Mouse (Mus musculus): ENCODE data around the gene Sdccag8.
"Not testable (repeated sequence)": the region's sequence is repeated elsewhere in the genome, so short reads cannot be mapped to it uniquely, and the experiment has no call there.

The Sdccag8 gene

DNA sequence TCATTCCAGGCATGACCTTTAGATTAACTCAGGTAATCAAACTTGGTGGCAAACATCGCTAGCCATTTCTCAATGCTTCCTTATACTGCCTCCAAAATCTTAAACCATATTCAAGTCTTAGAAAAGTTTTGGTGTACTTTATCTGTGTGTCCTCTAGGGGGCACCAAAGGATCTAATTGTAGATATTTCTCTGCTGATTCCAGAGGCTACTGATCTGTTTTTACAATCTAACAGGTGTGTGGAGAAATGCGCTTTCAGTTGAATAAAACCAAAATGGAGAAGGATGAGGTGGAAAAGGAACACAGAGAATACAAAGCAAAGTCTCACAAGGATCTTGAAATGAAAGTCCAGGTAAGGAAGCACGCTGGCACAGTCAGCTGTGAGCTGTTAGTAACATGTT lies 63.3 kb downstream of the Sdccag8 start:
- DNase-seq (ENCODE audit: low spot score in 2 of 2): no peak

DNA sequence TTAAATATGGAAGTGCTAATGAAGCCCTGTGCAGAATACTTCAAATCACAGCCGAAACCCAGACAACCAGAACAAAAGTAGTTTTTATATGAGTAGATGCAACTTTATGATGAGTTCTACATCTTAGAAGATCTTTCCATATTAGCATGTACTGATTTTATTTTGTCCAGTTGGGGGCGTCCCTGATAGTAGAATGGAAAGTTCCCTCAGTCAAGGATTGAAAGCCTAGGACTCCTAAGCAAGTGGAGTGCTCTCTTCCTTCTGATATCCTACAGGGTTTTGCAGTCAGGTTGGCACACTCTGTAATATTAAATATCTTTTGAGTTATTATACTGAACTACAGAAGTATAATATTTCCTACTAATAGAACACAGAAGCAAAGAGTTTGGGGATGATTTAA lies 64.5 kb downstream of the Sdccag8 start:
- DNase-seq (ENCODE audit: low spot score in 2 of 2): no peak

DNA sequence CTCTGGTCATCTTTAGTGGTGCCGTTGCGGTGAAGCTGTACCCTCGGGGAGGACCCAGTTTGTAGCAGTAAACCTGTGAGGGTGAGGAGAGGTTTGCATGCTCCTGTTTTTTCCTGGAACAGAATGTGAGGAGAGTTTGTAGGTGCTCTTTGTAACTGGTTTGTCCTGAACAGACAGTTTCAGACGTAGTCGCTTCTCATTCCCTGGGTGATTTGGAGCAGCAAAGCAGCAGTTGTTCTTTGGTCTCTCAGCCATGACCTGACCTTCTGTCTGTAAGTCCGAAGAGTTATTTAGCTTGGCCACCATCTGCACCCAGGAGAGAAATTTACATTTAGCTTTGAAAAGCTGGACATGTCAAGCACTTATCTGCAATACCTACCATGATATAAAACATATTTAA lies 65.2 kb downstream of the Sdccag8 start:
- no peak for DNase-seq (ENCODE audit: low spot score in 2 of 2)

DNA sequence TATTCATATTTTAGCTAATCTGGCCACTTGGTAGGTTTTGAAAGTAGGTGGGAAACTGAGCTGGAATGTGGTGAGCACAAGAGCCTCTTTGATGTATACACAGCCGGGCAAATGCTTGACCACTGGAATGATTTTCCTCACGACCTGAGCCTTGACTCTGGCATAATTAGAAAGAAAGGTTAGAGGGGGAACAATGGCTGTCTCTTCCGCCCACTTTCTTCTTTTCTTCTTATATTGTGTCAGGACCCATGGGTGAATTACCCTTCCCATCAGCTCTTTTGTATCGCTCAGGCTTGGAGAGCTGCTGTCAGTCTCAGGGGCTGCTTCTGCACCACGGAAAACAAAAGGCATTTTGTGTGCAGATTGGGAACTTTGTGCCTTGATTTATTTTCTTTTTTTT lies 65.6 kb downstream of the Sdccag8 start:
- DNase-seq (ENCODE audit: low spot score in 2 of 2): no peak

DNA sequence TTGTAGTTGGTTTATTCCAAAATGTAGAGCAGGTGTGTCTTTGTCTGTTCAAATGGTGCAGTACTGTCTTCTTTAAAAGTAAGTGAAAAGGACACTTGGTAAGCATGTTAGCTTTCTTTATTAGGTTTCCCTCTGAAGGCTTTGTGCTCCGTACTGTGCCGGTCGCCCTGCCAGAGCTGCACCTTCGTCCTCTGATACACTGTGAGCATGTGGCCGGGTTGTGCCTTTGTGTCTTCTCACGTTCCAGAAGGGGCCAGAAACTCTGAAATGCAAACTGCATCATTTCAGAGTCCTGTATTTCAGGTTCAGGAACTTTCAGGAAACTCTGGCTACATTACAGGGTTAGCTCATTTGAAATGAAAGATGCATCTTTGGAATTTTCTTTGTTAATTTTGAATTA lies 66.5 kb downstream of the Sdccag8 start:
- no peak for DNase-seq (ENCODE audit: low spot score in 2 of 2)

DNA sequence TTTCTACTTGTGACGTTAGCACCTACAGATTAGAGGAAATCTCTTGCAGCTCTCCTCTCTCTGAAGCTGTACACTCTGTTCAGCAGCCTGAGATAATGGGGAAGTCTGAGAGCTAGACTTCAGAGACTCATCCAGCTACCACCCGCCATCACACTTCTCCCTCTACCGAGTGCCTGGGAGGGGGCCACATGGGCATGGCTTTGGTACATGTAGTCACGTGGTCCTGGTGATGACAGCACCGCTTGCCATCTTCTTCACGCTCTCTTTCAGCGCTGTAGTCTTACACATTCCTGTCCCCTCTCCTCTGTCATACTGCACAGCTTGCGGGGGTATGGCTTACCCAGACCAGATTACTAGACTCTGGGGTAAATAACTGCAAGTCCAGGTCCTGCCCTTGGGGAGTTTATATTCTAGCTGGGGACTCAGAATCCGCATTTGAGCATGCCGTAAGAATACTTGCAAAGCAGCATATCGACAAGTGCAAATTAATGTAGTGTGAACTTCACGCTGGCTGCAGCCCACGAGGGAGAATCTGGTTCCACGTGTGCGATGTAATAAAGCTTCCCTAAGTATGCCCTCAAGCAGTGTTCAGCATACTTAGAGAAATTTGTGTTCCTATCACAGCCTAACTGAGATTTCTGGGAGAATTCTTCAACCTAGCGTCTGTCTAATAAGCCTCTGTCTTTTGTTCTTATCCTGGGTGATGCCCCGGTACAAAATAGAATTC lies 70.9 kb downstream of the Sdccag8 start:
- peak in 1 of 2 experiments; percentile 30 for DNase-seq (ENCODE audit: low spot score in 2 of 2)

DNA sequence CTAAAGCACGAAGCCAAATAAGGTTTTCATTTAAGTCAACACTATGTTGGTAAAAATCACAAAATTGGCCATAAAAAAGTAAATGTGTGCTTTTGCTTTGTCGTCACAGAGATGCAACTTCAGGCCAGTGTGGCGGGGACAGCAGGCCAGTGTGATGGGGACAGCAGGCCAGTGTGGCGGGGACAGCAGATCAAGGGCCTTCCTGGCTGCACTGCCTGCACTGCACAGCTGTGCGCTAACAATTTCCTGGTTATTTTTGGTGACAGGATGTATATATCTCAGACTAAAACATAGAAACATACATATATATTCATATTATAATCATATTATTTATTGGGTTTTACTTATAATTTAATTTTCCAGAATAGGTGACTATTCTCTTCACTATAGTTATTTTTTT lies 71.5 kb downstream of the Sdccag8 start:
- no peak for DNase-seq (ENCODE audit: low spot score in 2 of 2)

DNA sequence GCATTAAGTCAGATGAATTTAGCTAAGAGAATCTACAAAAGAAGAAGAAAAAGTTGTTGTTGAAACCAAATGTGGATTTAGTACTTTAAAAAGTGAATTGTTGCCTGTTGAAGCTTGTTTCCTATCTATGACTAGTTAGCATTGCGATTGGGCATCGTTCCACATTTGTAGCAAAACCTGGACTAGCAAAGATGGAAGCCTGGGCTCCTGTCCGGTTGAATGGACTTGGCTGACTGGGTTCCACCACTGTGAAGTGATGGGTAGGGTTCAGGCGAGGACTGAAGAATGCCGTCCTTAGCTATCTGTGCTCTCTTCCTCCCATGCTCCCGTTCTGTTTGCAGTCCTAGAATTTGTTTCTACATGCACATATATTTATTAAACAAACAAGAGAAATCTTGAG lies 89.3 kb downstream of the Sdccag8 start:
- no peak for DNase-seq (ENCODE audit: low spot score in 2 of 2)

DNA sequence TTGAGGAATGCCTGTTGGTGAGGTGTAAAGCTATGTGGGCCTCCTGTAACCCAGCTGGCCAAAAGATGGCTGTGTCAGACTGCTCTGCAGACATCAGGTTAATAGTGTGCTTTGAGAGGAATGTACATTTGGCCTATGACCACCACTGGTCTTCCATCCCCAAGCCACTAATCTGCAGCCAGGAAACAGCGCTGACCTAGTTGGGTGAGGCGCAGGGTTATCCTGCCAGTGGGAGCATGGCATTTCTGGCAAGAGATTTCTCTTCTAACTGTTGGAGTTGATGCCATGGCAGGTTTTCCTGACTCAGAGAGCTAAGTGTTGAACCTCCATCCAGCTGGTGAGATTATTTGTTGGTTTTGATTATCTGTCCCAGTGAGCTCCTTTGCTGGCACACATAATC lies 101.5 kb downstream of the Sdccag8 start:
- no peak for DNase-seq (ENCODE audit: low spot score in 2 of 2)

DNA sequence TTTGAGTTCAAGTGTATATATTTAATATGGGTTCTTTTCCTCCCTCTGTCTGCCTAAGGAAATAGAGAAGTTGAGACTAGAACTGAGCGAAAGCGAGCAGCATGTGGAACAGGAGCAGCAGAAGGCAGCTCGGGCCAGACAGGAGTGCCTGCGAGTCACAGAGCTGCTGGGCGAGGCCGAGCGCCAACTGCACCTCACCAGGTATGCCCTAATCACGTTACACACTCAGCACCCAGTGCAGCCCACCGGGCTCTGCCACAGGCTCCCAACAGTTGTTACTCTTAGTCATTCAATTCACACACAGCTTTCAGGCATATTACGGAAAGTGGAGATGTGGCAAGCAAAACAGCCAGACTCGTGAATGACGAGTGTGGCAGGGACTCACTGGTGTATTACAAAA lies 105.0 kb downstream of the Sdccag8 start:
- DNase-seq (ENCODE audit: low spot score in 2 of 2): no peak

DNA sequence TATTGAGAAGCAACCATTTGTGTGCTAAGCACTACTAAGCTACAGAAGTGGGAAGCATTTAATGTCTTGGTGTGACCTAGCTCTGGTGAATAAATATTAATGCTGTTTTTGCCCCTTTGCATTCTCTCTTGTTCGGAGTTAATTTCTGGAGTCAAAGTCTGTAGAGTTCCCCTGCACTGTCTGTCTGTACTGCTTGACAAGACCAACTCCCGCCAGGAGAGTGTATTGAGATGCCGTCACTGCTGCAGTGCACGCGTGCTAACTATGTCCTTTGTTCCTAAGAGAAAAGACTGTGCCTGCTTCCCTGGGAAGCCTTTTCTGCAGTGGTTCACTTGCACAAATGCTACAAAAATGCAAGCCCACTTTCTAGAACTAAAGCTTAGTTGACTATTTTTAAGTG lies 108.4 kb downstream of the Sdccag8 start:
- DNase-seq (ENCODE audit: low spot score in 2 of 2): no peak

DNA sequence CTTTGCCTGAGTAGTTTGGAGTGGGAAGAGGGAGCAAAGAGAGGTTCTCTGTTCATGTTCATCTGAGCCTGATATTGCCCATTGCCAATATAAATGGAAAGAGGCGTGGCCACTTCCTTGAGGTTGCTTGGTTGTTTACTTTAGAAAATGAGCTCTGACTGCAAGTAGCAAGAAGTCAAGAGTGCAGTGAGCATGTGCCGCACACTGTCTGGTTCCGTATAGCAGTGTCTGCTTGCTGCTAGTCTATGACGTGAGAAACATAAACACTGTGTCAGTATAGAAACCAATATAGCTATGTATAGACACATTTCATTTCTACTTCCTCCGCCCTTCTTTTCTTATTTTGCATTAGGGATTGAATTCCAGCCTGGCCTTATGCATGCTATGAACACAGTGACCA lies 111.5 kb downstream of the Sdccag8 start:
- DNase-seq (ENCODE audit: low spot score in 2 of 2): no peak

DNA sequence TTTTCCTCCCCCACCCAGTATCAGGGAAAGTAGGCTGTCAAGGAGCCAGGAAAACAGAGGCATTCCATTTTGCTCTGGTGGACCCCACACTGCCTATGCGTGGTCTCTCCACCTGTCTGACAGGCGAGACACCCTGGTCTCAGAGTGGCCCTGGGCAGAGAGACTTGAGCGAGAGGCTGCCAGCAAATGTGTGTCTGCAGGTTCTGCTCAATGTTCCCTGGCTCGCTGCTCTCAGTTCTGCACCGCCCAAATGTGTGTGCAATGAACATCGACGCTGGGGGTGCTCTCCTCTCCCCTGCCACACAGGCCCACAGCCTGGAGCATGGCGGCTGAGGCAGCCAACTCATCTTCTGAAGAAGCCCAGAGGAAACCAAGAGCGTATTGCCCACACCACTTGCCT lies 112.9 kb downstream of the Sdccag8 start:
- no peak for DNase-seq (ENCODE audit: low spot score in 2 of 2)

DNA sequence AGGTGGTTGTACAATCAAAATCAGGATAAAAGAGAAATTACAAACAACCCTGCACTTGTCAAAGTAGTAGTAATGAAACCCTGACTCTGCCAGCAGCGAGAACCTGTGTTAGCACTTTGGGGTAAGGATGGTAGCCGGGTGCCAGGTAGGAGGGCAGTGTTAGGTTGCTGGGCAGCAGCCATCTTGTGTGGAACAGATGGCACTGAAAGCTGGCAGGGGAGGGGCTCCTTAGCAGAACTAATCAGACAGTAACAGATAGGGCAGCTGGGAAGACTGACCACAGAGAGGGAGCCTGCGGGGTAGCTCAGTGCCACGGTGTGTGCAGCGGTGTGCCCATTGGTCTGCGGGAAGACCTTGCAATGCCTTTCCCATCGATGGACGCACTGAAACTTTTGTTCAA lies 115.2 kb downstream of the Sdccag8 start:
- DNase-seq (ENCODE audit: low spot score in 2 of 2): no peak

DNA sequence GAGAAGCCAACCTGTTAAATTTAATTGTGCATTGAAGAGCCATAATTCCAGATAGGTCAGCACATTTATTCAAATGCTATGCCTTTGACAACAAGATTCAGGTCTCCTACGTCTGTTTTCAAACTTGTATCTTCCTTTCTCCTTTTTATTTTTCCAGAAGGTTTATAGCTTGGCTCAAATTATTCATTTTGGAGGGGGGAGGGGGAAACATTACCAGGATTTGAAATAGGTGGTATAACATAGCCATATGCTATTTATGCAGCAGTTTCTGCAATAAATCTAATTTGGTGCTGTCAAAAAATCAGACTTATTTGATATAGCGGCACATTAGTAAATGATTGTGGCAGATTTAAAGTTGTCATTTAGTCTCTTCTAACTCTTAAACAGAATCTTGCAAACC lies 116.1 kb downstream of the Sdccag8 start:
- no peak for DNase-seq (ENCODE audit: low spot score in 2 of 2)

DNA sequence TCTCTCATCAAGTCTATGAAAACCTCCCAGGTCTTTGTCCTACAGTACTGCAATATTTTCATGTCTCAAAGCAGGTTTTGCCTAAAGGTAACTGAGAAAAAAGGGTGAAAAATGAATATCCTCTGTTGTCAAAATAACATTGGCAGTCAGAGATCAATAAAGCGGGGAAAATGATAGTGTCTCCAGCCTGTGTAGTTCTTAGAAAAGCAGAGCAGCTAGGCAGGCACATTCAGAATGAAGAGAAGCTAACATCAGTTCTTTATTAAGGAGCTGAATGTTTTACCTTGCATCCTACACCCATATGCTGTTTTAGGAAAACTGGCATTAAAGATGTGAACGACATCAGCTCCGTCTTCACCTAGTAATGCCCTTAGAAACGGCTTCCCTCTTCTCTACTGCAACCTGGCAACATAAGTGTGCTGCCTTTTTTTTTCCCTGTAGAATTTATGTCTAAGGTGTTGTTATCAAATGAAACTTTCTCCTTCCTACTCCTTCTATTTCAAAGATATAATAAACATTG lies 116.6 kb downstream of the Sdccag8 start:
- DNase-seq (ENCODE audit: low spot score in 2 of 2): no peak

DNA sequence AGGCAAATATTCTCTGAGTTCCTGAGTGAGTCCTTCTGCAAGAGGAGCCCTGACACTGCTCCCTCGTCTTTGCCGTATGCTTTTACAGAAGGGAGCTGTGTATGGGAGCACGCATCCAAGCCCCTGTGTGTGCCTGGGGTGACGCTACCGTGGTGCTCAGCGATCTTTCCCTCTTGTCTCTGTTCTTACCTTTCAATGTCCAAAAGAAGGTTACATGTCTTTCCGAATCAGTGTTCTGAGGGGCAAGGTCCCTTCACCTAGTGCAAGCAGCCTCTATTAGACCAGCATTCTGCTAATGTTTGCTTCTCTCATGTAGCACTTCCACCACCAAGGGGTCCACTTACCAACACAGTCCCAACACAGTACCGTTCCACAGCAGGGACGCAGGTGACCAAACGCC lies 117.1 kb downstream of the Sdccag8 start:
- no peak for DNase-seq (ENCODE audit: low spot score in 2 of 2)

DNA sequence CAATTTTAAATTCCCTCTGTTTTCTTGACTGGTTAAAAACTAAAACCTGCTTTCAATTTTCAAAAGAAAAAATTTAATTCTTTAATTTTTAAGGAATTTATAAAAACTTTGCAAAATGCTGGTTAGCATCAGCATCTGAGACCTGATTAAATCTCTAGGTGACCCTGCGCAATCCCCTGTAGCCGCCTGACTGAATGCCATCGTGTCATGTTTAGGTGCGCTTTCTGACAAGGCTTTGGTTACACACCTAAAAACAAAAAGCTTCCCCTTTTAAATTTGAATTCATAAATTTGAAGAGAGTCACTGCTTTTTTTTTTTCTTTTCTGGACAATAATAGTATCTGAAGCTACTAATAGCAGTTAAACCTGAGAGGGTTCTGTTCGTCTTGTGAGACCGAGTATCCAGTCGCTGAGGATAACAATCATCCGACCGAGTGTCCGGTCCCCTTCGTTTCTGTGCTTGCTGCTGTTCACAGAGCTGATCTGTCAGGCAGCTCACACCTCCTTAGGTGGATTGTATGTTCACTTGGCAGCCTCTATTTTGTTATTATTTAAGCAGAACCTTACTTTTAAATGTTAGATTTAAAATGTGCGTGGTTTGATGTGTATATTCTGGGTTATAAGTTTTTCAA lies 118.0 kb downstream of the Sdccag8 start:
- no peak for DNase-seq (ENCODE audit: low spot score in 2 of 2)

DNA sequence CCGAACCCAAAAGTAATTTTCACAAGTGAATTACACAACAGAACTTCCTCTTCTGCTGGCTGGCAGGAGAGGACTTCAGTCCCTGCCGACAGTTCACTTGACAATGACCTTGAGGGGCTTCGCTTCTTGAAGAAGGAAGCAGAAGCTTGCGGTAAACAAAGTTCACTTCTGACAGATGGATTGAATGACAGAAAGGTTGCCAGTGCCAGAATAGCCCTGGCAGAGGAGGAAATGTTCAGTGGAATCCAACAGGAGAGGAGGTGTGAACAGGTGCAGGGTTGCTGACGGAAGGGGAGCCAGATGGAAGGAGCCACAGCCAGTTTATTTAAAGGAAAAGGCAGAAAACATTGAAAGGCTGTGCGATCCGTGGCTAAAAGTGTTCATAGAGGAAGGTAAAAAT lies 118.9 kb downstream of the Sdccag8 start:
- no peak for DNase-seq (ENCODE audit: low spot score in 2 of 2)

DNA sequence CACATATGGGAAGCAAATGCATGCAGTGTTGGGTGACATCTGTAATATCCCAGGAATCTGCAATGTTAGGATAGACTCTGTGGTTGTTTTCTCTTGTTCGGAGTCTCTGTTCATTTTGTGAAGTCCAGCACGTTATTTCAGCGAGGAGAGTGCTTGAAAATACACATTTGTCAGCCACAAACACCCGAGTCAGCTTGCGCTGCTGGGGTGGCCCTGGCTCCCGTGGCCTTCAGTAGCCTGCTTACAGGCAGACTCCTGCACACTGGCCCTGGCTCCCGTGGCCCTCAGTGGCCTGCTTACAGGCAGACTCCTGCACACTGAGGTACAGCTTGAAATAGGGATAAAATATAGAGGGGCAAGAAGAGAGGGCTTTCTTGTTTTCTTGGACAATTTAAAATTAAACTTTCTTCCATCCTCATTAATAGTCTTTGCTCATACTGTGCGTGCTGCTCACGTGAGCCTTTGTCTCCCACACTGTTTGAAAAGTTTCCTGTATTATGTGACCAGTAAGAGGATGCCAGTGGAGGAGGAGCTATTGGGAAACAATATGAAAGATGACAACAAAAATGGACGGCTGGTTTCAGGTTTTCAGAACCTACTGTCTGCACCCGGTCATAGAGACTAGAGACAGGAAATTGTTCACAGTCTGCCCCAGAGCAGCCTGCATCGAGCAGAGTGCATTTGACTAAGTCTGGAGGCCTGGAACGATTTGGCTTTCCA lies 119.7 kb downstream of the Sdccag8 start:
- no peak for DNase-seq (ENCODE audit: low spot score in 2 of 2)

DNA sequence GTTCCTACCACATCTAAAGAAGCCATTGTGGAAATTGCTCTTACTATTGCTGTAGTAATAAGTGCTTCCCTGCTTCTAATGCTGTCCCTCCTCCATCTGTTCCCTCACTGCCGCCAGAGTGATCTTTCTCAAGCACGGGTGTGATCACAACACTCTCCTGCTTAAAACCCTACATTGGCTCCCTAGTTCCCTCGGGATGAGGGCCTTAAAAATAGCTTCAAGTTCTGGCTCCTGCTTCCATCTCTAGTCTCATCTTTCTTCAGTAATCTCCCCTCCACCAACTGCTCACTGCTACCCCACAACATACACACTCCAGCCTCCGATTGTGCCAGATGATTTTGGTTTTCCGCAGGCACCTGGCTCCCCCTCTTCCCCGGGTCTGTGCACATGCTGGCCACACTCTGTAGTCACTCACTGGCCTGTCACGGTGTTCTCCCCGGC lies 125.5 kb downstream of the Sdccag8 start:
- no peak for DNase-seq (ENCODE audit: low spot score in 2 of 2)

DNA sequence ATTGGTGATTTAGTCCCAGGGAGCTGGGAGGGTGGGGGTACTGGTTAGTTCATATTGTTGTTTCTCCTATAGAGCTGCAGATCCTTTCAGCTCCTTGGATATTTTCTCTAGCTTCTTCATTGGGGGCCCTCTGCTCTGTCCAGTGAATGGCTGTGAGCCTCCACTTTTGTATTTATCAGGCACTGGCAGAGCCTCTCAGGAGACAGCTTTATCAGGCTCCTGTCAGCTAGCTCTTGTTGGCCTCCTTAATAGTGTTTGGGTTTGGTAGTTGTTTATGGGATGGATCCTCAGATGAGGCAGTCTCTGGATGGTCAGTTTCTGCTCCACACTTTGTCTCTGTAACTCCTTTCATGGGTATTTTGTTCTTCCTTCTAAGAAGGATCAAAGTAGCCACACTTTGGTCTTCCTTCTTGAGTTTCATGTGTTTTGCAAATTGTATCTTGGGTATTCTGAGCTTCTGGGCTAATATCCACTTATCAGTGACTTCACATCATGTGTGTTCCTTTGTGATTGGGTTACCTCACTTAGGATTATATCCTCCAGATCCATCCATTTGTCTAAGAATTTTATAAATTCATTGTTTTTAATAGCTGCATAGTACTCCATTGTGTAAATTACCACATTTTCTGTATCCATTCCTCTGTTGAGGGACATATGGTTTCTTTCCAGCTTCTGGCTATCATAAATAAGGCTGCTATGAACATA lies 127.0 kb downstream of the Sdccag8 start:
- not testable (repeated sequence) for DNase-seq (ENCODE audit: low spot score in 2 of 2)

Measured in frontal cortex, postnatal 10 days (tissue).